Mouse (Mus musculus): ENCODE measurements around the gene Npas2.

The Npas2 gene

GRCm38 (mm10) chr1:39212982-39213381 is 19.5 kb downstream of the Npas2 start:
- in situ Hi-C loops (cut with MseI, MboI): loop anchor here in 1 of 2 experiments (25.0 kb wide), 1 partner anchor 201 kb away; no protein-coding TSS in a partner anchor

- in situ Hi-C loops (cut with MseI, MboI): loop anchor here (5.0 to 25.0 kb wide), 2 partner anchors 125 to 205 kb away; no protein-coding TSS in a partner anchor
These were observed 24.1 kb downstream of the Npas2 start for GRCm38 (mm10) chr1:39217584-39217983.

- in situ Hi-C loops (cut with MseI, MboI): loop anchor here (10.0 kb wide), 2 partner anchors 106 to 214 kb away; no protein-coding TSS in a partner anchor
These were observed 34.9 kb downstream of the Npas2 start for GRCm38 (mm10) chr1:39228401-39228800.

- in situ Hi-C loops (cut with MseI, MboI): no loop called here
These were observed 36.5 kb downstream of the Npas2 start for GRCm38 (mm10) chr1:39230021-39230420.

GRCm38 (mm10) chr1:39234815-39235449 is 41.4 kb downstream of the Npas2 start:
- in situ Hi-C loops (cut with MseI, MboI): no loop called here

- in situ Hi-C loops (cut with MseI, MboI): no loop called here
These were observed 44.1 kb downstream of the Npas2 start for GRCm38 (mm10) chr1:39237503-39238255.

GRCm38 (mm10) chr1:39240860-39241584 is 47.5 kb downstream of the Npas2 start:
- in situ Hi-C loops (cut with MseI, MboI): no loop called here

GRCm38 (mm10) chr1:39244726-39245125 is 51.2 kb downstream of the Npas2 start:
- in situ Hi-C loops (cut with MseI, MboI): no loop called here

GRCm38 (mm10) chr1:39251679-39252078 is 58.1 kb downstream of the Npas2 start:
- in situ Hi-C loops (cut with MseI, MboI): no loop called here

GRCm38 (mm10) chr1:39253771-39254170 is 60.2 kb downstream of the Npas2 start:
- in situ Hi-C loops (cut with MseI, MboI): no loop called here

- in situ Hi-C loops (cut with MseI, MboI): no loop called here
These were observed 62.5 kb downstream of the Npas2 start for GRCm38 (mm10) chr1:39256051-39256450.

GRCm38 (mm10) chr1:39256513-39257330 is 63.2 kb downstream of the Npas2 start:
- in situ Hi-C loops (cut with MseI, MboI): no loop called here

- in situ Hi-C loops (cut with MseI, MboI): no loop called here
These were observed 63.7 kb downstream of the Npas2 start for GRCm38 (mm10) chr1:39257331-39257594.

GRCm38 (mm10) chr1:39259668-39260067 is 66.1 kb downstream of the Npas2 start:
- in situ Hi-C loops (cut with MseI, MboI): no loop called here

GRCm38 (mm10) chr1:39260183-39260978 is 66.8 kb downstream of the Npas2 start:
- in situ Hi-C loops (cut with MseI, MboI): no loop called here

GRCm38 (mm10) chr1:39266843-39267512 is 73.4 kb downstream of the Npas2 start:
- in situ Hi-C loops (cut with MseI, MboI): no loop called here

GRCm38 (mm10) chr1:39272976-39273375 is 79.4 kb downstream of the Npas2 start:
- in situ Hi-C loops (cut with MseI, MboI): no loop called here

GRCm38 (mm10) chr1:39280391-39280790 is 86.9 kb downstream of the Npas2 start:
- in situ Hi-C loops (cut with MseI, MboI): no loop called here

GRCm38 (mm10) chr1:39280989-39281875 is 87.7 kb downstream of the Npas2 start:
- in situ Hi-C loops (cut with MseI, MboI): no loop called here
